Mouse (Mus musculus): ENCODE results near the gene Hoxd4.

The Hoxd4 gene

GRCm38 (mm10) chr2:74727640-74728302, 16.0 kb downstream of the Hoxd4 start:
- DNase-seq (ENCODE audit: low spot score in 2 of 2), result no peak

GRCm38 (mm10) chr2:74728303-74728680, 16.6 kb downstream of the Hoxd4 start:
- DNase-seq (ENCODE audit: low spot score in 2 of 2), result no peak

GRCm38 (mm10) chr2:74730331-74730730, 18.6 kb downstream of the Hoxd4 start:
- no peak for DNase-seq (ENCODE audit: low spot score in 2 of 2)

DNA sequence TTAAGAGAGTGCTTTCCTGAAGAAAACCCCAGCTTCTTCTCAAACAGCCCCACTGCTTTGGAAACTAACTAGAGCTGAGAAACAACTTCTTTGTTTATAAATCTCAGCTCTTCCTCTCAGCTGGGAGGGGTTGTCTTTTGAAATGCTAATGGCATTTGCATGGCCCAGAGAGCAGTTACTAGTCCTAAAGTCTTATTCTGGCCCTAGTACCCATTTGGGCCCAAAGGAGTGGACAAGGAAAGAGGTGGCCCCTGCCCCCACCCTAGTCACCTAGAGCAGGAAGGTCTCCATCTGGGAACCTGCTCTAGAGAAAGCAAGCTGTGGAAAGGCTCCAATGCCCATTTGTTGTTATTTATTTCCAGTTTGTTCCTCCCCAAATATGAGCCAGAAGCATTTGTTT, 19.3 kb downstream of the Hoxd4 start:
- DNase-seq (ENCODE audit: low spot score in 2 of 2), result no peak

GRCm38 (mm10) chr2:74731799-74732512, 20.2 kb downstream of the Hoxd4 start:
- no peak for DNase-seq (ENCODE audit: low spot score in 2 of 2)

DNA sequence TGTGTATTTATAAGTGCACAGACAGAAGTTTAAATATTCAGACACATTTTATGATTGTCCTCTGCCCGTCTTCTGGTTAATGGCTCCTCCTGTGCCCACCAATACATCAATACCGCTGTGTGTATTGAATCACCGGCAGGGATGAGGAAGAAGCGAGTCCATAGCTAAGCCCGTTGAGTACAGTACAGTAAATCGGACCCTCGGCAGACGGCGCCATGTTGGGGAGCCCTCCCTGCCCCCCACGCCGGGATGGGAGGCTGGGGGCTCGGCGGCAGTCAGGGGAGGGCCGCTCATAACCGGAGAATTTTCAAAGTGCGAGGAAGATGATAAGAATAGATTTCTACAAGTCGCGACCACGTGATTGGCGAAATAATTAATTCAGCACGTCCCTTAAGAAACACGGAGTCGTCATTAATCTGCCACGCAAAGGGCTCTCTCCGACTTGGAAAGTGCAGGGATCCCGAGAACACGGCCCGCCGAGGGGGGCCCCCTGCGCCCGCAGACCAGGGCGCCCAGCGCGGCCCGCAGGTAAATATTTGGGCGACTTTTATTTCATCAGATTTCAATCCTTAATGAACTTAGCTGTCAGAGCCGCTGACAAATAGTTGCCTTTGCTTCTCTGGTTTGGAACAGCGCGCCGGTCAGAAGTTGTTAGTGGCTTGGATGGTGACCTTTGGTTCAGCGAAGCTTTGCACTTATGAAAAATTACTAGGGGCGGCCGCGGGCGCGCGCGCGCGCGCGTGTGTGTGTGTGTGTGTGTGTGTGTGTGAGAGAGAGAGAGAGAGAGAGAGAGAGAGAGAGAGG, 21.0 kb downstream of the Hoxd4 start:
- no peak for DNase-seq (ENCODE audit: low spot score in 2 of 2)

DNA sequence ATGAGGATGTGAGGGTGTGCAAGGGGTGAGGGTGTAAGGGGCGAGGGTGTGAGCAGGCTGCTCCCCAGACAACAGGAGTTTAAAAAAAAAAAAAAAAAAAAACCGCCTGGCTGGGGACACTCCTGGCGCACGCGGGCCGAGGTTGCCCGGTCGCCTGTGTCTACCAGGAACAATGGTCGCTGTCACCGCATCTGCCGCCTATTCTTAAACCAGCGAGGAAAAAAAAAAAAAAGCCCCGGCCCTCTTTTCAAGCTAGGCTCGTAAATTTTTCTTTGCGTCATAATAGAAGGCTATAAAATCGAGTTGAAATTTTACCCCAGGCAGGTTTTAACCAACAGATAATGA, 21.6 kb downstream of the Hoxd4 start:
- no peak for DNase-seq (ENCODE audit: low spot score in 2 of 2)

DNA sequence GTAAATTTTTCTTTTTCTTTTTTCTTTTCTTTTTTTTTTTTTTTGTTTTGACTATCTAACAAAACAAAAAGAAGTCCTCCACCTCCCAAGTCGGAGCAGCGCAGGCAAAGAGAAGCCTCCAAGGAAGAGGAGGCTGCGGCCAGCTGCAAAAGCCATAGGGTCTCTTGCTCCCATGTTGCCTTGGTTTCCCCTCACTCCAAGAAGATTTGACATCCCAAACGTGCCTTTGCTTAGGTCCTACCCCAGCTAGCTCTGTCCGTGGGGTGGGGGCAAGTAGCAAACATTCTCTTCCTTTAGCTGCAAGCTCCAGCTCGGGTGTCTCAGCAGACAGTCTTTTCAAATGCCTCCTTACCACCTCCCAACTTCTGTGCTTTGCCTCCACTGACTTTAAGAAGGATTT, 22.0 kb downstream of the Hoxd4 start:
- no peak for DNase-seq (ENCODE audit: low spot score in 2 of 2)

DNA sequence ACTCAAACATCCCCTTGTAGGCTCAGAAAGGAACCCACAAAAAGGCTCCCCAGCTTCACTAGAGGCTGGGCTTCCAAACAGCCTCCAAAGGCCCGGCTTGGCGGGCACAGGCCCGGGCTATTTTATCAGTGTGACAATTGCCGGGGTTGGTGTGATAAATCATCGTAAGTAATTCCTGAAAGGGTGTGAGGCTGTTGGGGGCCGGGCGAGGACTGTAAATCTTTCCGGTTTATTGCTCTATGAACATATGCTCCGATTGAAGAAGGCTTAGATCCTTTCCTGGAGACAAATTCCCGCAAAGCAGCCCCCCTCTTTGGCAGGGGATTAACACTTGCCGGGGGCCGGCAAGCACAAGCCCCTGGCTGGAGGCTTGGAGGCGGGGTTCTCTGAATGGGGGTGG, 22.7 kb downstream of the Hoxd4 start:
- no peak for DNase-seq (ENCODE audit: low spot score in 2 of 2)

DNA sequence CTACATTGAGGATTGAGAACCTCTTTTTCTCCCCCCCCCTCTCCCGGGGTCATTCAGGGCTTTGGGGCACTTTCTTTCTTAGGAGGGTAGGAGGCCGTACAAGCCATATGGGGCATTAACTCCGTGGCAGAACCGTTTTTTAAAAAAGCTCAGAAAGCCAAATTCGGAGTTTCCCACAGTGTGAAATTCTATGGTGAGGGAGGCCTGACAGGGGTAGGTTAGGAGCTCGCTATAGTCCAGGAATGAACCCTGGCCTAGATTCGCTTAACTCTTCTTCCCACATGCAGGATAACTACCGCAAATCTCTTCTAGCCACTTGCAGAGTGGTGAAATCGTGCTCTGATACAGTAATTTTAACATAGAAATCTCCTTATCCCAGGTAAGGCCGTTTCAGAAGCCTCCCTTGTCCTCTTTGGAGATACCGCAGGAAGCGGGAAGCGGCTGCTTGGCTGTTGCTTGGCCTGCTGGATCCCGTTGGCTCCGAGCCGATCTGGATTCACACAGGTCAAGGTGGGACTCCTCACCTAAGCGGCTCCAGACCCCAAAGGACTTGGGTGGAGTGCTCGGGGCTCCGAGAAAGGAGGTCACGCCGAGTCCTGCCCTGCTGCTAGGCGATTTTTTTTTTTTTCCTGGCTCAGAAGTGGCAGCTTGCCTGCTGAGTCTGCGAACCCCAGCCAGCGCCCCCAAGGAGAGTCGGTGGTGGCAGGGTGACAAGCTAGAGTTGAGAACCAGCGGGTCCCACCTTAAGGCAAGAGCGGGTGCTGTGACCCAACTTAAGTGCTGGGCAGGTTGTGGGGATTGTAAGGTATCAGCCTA, 23.5 kb downstream of the Hoxd4 start:
- no peak for DNase-seq (ENCODE audit: low spot score in 2 of 2)

DNA sequence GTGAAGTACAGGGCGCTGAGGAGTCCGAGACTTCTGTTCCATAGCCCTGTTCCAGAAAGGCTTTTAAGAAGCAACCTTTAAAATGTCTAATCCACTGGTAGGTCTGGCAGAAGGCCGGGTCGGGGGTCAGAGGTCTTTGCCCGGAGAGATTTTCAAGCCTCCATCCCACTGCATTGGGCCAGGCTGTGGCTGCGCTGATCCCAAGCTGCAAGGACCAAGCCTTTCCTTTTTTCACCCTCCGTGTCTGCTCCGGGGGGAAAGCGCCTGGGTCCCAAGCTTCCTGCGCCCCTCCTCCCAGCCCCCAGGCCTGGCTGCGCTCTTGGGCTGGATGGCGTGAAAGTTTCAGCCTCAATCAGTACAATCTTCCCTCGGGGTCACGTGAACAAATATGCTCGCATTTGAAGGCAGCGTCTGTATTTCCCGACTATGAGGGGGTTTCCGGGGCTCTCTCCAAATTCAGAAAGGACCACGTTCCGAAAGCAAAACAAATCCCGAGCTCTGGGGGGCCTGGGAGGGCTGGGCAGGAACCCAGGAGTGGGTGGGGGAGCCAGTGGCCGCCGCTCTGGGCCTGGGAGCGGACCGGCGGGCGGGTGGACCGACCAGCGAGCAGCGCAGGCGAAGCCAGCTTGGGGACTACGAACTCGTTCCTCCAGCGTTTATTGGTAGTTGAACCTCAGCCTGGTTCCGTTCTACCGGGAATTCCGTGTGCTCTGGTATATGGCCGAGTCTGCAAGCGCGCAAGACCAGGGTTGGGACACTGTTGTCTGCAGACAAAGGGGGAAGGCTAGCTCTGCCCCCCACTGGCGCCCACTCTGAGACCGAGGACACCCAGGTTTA, 24.3 kb downstream of the Hoxd4 start:
- DNase-seq (ENCODE audit: low spot score in 2 of 2), result no peak

- DNase-seq (ENCODE audit: low spot score in 2 of 2), result no peak
These were observed 25.2 kb downstream of the Hoxd4 start for GRCm38 (mm10) chr2:74736688-74737577.

GRCm38 (mm10) chr2:74737578-74738070, 25.9 kb downstream of the Hoxd4 start:
- no peak for DNase-seq (ENCODE audit: low spot score in 2 of 2)

GRCm38 (mm10) chr2:74738623-74739475, 27.1 kb downstream of the Hoxd4 start:
- DNase-seq (ENCODE audit: low spot score in 2 of 2), result no peak

DNA sequence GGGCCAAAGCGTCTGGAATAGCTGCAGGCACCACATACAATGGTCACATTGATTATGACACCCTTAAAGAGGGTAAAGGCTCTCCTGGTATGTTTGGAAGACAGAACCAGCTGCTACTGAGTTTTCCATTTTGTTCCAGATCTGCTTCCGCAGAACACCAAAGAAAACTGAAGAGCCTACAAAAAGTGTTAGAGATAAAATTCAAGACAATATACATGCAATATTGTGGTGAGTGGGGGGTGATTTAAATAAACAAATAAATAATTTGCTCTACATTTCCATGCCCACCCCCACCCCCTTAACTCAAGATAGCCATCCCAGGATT, 27.7 kb downstream of the Hoxd4 start:
- DNase-seq (ENCODE audit: low spot score in 2 of 2), result no peak

DNA sequence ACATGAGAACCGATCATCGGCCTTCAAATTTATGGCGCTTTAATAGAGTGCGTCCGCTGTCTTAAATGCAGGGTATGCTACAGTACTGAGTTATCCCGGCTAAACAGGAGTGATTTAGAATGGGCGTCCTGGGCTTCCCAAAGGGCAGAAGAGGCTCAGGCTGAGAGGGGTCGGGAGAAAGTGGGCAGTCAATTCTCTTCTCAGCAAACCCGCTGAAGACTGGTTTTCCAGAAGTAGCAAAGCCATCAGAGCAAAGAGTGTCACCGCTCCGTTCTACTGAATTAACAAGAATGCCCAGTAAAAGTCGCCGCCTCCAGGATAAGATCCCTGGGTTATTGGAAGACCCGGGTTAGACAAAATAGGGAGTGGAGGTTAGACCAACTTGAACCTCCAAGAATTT, 28.1 kb downstream of the Hoxd4 start:
- no peak for DNase-seq (ENCODE audit: low spot score in 2 of 2)

DNA sequence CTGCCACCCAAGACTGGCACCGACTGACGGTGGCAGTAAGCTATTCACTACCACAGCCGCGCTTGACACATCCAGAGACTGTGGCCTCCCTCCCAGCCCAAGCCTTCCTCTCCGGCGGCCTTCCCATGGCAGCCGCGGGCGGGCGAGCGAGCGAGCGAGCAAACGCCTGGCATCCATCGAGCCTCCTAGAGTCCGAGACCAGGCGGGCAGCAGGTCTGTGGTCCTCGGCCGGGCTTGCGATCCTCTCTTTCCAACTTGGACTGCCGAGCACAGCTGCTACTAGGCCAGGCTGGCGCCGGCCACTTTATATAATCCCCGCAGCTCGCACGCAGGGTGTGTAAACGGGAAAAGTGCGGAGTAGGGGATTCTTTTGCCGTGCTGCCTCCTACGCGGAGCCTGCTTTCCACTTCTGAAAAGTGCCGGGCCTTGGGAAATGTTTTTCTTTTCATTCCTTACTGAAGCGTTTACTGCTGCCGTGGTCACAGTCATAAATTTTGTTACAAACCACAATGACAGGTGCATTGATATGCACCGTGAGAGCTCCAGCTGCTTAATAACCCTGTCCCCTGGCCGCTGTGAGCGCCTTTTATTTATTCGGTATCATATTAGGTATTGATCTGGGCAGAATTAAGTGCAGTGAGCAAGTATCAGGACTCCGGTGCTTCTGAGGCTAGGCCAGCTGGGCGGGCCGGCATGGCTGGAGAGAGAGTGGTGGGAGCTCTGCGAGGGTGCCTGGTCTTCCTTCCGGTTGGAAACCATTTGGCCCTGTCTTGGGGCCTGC, 28.8 kb downstream of the Hoxd4 start:
- DNase-seq (ENCODE audit: low spot score in 2 of 2), result no peak

GRCm38 (mm10) chr2:74741252-74741978, 29.7 kb downstream of the Hoxd4 start:
- DNase-seq (ENCODE audit: low spot score in 2 of 2), result no peak

All from heart, adult 9 months (tissue).